Mouse (Mus musculus): ENCODE data around the gene Strada.

DNA sequence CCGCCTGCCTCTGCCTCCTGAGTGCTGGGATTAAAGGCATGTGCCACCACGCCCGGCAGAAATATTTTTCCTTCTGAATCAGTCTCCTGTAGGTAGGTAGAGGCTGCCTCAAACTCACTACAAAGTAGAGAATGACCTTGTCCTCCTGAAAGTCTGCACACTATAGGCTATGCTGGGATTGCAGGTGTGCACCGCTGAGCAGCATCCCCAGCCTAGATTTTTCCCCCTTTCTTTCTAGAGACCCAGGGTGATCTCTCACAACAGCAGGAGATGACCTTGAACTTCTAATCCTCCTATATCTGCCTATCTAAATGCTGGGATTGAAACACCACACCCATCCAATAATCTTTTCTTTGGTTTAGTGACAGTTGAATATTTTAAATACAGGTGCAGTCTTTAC lies 14.6 kb downstream of the Strada start:
- TF ChIP-seq CHD2 (IDR thresholded peaks at IDR 0.05; ENCODE audit: low read depth, low read length) (no peak), HCFC1 (IDR thresholded peaks at IDR 0.05; ENCODE audit: borderline replicate concordance, insufficient read depth, low read length) (no peak), MAFK (IDR thresholded peaks at IDR 0.05; ENCODE audit: insufficient read depth, low read depth, low read length) (no peak)
